Mouse (Mus musculus): Measurements from ENCODE around the gene Gm49450. TPM values are rescaled to one million over a fixed set of nuclear protein-coding genes. Genes with fewer than 3 reads are reported as not detected.

The Gm49450 gene
- polyA plus RNA-seq, 1 experiment from 2014 or later = not detected

GRCm38 (mm10) chr15:98894746-98895634 lies 58.4 kb downstream of the Gm49450 start:
- peaks cover 69% of the 10 kb centered on the region for H3K27me3 ChIP-seq
- H3K4me1 ChIP-seq (replicated peaks) = peaks cover 57% of the 10 kb centered on the region
- peak overlapping the region; percentile 95 for H3K4me2 ChIP-seq
- no peak overlapping the region for H3K27ac ChIP-seq
- ATAC-seq (replicated peaks; ENCODE audit: insufficient number of reproducible peaks, insufficient read depth, low FRiP score, low read depth) = no peak
- H3K36me3 ChIP-seq = no peaks in the 10 kb centered on the region
- 11% methylated on average over 38 of the region's 38 CpGs for WGBS
- H3K4me3 ChIP-seq = peak overlapping the region; percentile 55
- H3K9ac ChIP-seq = peak overlapping the region; percentile 51
- H3K9me3 ChIP-seq (replicated peaks) = no peaks in the 10 kb centered on the region

- Histone ChIP-seq H3K27me3 (peaks cover 65% of the 10 kb centered on the region), H3K4me1 (replicated peaks) (peaks cover 57% of the 10 kb centered on the region), H3K9ac (peak within 1 kb of the TSS; percentile 51), H3K4me2 (peak within 1 kb of the TSS; percentile 95), H3K4me3 (peak within 1 kb of the TSS; percentile 55), H3K36me3 (no peaks in the 10 kb centered on the region), H3K27ac (no peak within 1 kb of the TSS), H3K9me3 (replicated peaks) (no peaks in the 10 kb centered on the region)
- under 1% methylated on average over 77 of the region's 77 CpGs for WGBS
- 0 out of 2 replicates have a peak, but pooled peaks have one; percentile 10 for ATAC-seq (replicated peaks; ENCODE audit: insufficient number of reproducible peaks, insufficient read depth, low FRiP score, low read depth)
These were observed 59.2 kb downstream of the Gm49450 start, which contains the start of gene Rhebl1 for GRCm38 (mm10) chr15:98893940-98894745. Rhebl1 (minus strand) TSS chr15:98894540.

DNA sequence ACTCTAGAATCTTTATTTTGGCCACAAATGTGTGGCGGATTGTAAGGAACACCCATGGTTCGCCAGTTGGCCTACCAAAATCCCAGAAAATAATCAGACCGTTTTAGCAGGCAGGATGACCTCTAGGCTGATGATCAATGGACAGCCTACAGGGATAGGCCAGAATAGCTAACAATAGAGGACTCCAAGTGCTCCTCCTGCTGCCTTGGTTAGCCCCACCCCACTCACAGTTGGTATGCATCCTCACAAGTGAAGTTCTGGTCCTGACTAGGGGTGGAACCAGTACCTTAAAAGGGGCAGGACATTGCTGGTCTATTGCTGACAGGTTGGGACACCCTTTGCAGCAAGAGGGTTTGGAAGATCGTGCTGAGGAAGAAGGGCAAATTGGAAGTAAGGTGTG lies 60.3 kb downstream of the Gm49450 start:
- no peak for ATAC-seq (replicated peaks; ENCODE audit: insufficient number of reproducible peaks, insufficient read depth, low FRiP score, low read depth)
- Histone ChIP-seq H3K27ac (no peak overlapping the region), H3K9me3 (replicated peaks) (no peaks in the 10 kb centered on the region), H3K9ac (no peak overlapping the region), H3K36me3 (no peaks in the 10 kb centered on the region), H3K4me3 (no peak overlapping the region), H3K4me2 (0 out of 2 replicates have a peak overlapping the region, but pooled peaks have one; percentile 95), H3K27me3 (peaks cover 54% of the 10 kb centered on the region), H3K4me1 (replicated peaks) (peaks cover 50% of the 10 kb centered on the region)
- 78% methylated on average over 4 of the region's 4 CpGs for WGBS

DNA sequence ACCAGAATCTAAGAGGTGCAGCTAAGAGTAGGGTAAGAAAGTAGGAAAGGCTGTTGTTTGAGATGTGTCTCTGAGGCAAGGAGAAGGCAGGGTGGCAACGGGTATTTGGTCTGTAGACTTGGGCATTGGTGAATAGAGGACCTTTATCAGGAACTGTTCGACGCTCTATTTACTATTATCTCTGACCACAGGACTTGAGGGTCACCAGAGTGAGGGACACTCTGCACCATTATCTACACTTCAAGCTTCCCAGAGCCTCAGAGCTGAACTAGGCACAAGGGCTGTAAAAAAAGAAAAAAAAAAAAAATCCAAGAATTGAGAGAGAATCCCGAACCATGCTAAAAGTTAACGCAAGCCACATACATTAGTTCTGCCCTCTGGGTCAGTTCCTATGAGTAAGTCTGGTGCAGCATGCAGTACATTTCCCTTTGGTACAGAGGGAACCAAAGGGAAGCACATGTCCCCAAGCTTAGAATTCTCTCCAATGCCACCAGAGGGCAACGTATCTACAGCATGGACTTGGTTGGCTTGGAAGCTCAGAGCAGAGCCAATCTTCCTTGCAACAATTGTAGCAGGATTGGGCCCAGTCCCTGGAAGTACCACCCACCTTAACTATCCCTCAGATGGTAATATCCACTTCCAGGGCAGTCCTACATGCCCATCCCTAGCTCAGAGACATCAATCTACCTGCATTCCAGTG lies 61.3 kb downstream of the Gm49450 start:
- 27% methylated on average over 6 of the region's 6 CpGs for WGBS
- Histone ChIP-seq H3K9ac (no peak overlapping the region), H3K27ac (no peak overlapping the region), H3K4me2 (no peak overlapping the region), H3K36me3 (no peaks in the 10 kb centered on the region), H3K27me3 (peaks cover 45% of the 10 kb centered on the region), H3K4me3 (no peak overlapping the region), H3K9me3 (replicated peaks) (no peaks in the 10 kb centered on the region), H3K4me1 (replicated peaks) (peaks cover 41% of the 10 kb centered on the region)
- peak; percentile 77 for ATAC-seq (replicated peaks; ENCODE audit: insufficient number of reproducible peaks, insufficient read depth, low FRiP score, low read depth)

DNA sequence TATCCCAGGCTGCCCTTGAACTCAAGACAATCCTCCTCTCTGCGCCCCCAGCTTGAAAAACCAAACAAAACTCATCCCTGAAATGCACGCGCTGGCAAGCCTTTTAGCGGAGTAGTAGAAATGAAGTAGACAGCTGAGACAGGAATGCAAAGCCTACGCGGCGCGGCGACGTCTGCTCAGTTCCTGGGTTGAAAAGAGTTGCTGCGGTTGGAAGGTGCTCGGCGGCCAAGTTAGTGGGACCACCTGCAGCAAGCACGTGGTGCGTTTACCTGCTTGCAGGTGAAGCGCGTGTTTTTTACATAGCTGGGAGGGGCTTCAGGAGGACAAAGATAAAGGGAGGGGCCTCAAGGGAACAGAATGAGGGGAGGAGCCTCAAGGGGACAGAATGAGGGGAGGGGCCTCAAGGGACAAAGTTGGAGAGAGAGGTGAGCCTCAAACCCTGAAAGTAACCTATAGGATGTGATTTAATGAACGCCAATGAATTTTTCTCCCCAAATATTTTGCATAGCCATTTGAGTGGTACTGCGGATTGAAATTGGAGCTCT lies 62.1 kb downstream of the Gm49450 start:
- H3K9me3 ChIP-seq (replicated peaks) = no peaks in the 10 kb centered on the region
- 12% methylated on average over 19 of the region's 19 CpGs for WGBS
- peaks cover 36% of the 10 kb centered on the region for H3K4me1 ChIP-seq (replicated peaks)
- no peak overlapping the region for H3K9ac ChIP-seq
- no peak overlapping the region for H3K27ac ChIP-seq
- H3K4me3 ChIP-seq = peak overlapping the region; percentile 18
- H3K27me3 ChIP-seq = peaks cover 37% of the 10 kb centered on the region
- no peaks in the 10 kb centered on the region for H3K36me3 ChIP-seq
- peak overlapping the region; percentile 50 for H3K4me2 ChIP-seq
- ATAC-seq (replicated peaks; ENCODE audit: insufficient number of reproducible peaks, insufficient read depth, low FRiP score, low read depth) = no peak

DNA sequence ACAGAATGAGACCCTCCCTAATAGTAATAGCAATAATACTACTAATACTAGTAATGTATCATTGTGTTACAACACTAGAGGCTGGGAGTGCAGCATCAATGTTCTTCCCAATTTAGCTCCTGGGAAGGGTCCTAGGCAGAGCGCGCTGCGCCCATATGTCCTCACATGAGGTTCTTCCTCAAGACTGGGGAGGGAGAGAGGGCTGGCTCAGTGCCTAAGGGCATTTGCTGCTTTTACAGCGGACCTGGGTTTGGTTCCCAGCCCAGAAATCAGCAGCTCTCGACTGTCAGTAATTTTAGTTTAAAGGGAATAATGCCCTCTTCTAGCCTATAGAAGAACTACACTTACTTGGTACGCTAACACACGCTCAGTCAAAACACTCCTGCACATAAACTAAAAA lies 65.8 kb downstream of the Gm49450 start:
- Histone ChIP-seq H3K9me3 (replicated peaks) (no peaks in the 10 kb centered on the region), H3K27me3 (peaks cover 2% of the 10 kb centered on the region; the same call in 1 of the 2 replicates), H3K4me2 (no peak overlapping the region), H3K9ac (no peak overlapping the region), H3K27ac (no peak overlapping the region), H3K4me3 (no peak overlapping the region), H3K4me1 (replicated peaks) (peaks cover 9% of the 10 kb centered on the region), H3K36me3 (no peaks in the 10 kb centered on the region)
- ATAC-seq (replicated peaks; ENCODE audit: insufficient number of reproducible peaks, insufficient read depth, low FRiP score, low read depth) = no peak
- WGBS = 79% methylated on average over 7 of the region's 7 CpGs

GRCm38 (mm10) chr15:98886667-98887387 lies 66.5 kb downstream of the Gm49450 start:
- 63% methylated on average over 8 of the region's 8 CpGs for WGBS
- no peaks in the 10 kb centered on the region for H3K9me3 ChIP-seq (replicated peaks)
- no peak overlapping the region for H3K4me3 ChIP-seq
- no peak overlapping the region for H3K4me2 ChIP-seq
- H3K4me1 ChIP-seq (replicated peaks) = peaks cover 5% of the 10 kb centered on the region
- no peak overlapping the region for H3K9ac ChIP-seq
- H3K27me3 ChIP-seq = no peaks in the 10 kb centered on the region; the same call in 1 of the 2 replicates
- no peak for ATAC-seq (replicated peaks; ENCODE audit: insufficient number of reproducible peaks, insufficient read depth, low FRiP score, low read depth)
- H3K27ac ChIP-seq = no peak overlapping the region
- H3K36me3 ChIP-seq = no peaks in the 10 kb centered on the region

- Histone ChIP-seq H3K4me2 (no peak overlapping the region), H3K27ac (no peak overlapping the region), H3K4me3 (no peak overlapping the region), H3K9ac (no peak overlapping the region), H3K36me3 (no peaks in the 10 kb centered on the region), H3K9me3 (replicated peaks) (no peaks in the 10 kb centered on the region), H3K27me3 (no peaks in the 10 kb centered on the region; the same call in 1 of the 2 replicates), H3K4me1 (replicated peaks) (peaks cover 12% of the 10 kb centered on the region)
- ATAC-seq (replicated peaks; ENCODE audit: insufficient number of reproducible peaks, insufficient read depth, low FRiP score, low read depth) = no peak
- 76% methylated on average over 1 of the region's 1 CpGs for WGBS
These were observed 69.2 kb downstream of the Gm49450 start for GRCm38 (mm10) chr15:98884106-98884505.

DNA sequence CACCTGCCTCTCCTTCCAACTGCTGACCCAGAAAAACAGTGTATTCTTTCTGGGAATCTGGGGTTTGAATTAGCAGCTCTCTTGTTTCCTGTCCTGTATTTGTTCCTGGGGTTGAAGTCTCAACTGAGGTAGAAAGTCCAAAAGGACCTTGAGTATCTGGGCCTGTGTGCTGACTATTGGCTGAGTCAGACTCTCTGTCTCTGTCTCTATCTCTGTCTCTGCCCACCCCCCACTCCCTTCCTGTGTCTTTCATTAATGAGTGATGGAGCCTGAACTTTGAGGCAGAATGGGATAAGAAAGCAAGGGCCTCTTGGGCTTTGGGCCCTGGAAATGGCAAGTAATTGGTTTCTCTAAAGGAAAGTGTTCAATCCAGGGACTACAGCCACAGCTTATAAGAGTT lies 69.7 kb downstream of the Gm49450 start:
- Histone ChIP-seq H3K9me3 (replicated peaks) (no peaks in the 10 kb centered on the region), H3K36me3 (no peaks in the 10 kb centered on the region), H3K4me1 (replicated peaks) (peaks cover 12% of the 10 kb centered on the region), H3K9ac (no peak overlapping the region), H3K27me3 (no peaks in the 10 kb centered on the region; the same call in 1 of the 2 replicates), H3K4me2 (no peak overlapping the region), H3K4me3 (no peak overlapping the region), H3K27ac (no peak overlapping the region)
- ATAC-seq (replicated peaks; ENCODE audit: insufficient number of reproducible peaks, insufficient read depth, low FRiP score, low read depth) = no peak
